Mouse (Mus musculus): Measurements from ENCODE around the gene Hspb8.

GRCm38 (mm10) chr5:116380384-116380783 lies 42.3 kb downstream of the Hspb8 start:
- no peak for TF ChIP-seq POLR2A (IDR thresholded peaks at IDR 0.05; ENCODE audit: low read depth, low read length)
- no peak for TF ChIP-seq CTCF (conservative IDR thresholded peaks at IDR 0.05; ENCODE audit: insufficient read depth, insufficient read length, low read depth, low read length)
